Mouse (Mus musculus) limb, embryonic 10.5 days (tissue): ENCODE measurements around the gene AC140267.1. TPM values are rescaled to one million over a fixed set of nuclear protein-coding genes. Genes with fewer than 3 reads are reported as not detected.

Experiments
- DNase-seq: peaks from one replicate; pipeline ENCODE4 v3.0.0-alpha.2; 2017; ENCODE audit warnings: low spot score
- H3K27ac ChIP-seq: fragments of 300-500 bp; sonication (generic); 2 replicates; pipeline ENCODE4 v1.5.1; 2016; ENCODE audit warnings: mild to moderate bottlenecking
- H3K27me3 ChIP-seq: fragments of 300-500 bp; sonication (generic); 2 replicates; pipeline ENCODE4 v1.6.1; 2016; ENCODE audit warnings: low read depth, mild to moderate bottlenecking; ENCODE audit not compliant: poor library complexity, severe bottlenecking
- H3K36me3 ChIP-seq: fragments of 300-500 bp; sonication (generic); 2 replicates; pipeline ENCODE4 v1.6.1; 2016; ENCODE audit warnings: mild to moderate bottlenecking, moderate library complexity
- H3K4me1 ChIP-seq: fragments of 300-500 bp; sonication (generic); 2 replicates; pipeline ENCODE4 v1.6.1; 2016
- H3K4me3 ChIP-seq: fragments of 300-500 bp; sonication (generic); 2 replicates; pipeline ENCODE4 v1.5.1; 2016; ENCODE audit warnings: mild to moderate bottlenecking, moderate library complexity
- H3K9me3 ChIP-seq: fragments of 300-500 bp; sonication (generic); replicated peaks from 2 replicates; pipeline ENCODE4 v1.6.1; 2016; ENCODE audit warnings: mild to moderate bottlenecking
- WGBS: fragments of 180-500 bp; shearing (Covaris S2); methylation state at CpG from one replicate; pipeline ENCODE4 v1.1.7; 2016; 5-methylcytosine and 5-hydroxymethylcytosine counted together
- polyA plus RNA-seq: library from polyadenylated mRNA; unstranded; fragments of >200 nt; fragmentation: Nextera tagmentation; extraction: Ambion mirVana; gene quantifications from 2 replicates; pipeline ENCODE4 v1.2.1, GENCODE M21; 2016

Gene AC140267.1
- polyA plus RNA-seq, 1 experiment from 2014 or later, result not detected

DNA sequence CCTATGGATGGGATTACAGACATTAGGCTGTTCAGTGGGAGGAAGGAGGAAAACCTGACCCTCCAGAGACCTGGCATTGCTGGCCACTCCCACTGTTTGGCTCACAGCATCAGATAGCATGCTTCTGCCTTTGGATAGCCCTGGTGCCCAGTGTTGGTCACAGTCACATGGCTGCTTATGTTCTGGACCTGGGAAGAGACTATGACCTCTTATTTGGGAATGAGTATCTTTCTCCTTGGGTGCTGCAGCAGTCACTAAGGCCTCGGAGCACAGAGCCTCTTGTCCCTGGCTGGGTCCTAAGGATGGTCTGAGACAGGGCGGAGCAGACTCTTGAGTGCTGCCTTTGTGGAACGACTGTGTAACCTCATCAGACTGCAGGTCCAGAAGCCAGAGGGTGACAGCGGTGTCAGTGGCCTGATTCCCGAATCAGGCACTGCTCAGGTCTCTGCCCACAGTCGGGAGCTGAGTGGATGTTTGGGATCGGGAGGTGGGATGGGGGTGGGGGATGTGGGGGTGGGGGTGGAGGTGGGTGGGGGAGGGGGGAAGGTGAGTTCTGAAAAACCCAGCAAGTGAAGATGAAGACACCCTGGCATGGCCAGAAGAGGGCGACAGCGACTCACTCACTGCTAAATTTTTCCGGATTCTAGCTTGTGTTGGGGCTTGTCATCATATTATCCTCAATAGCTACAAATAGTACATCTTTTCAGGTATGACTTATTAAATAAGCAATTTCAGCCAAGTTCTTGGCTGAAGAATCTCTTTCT, 19.7 kb upstream of the AC140267.1 start:
- Histone ChIP-seq H3K27me3 (no peaks in the 10 kb centered on the region), H3K36me3 (peaks cover 25% of the 10 kb centered on the region), H3K4me1 (peaks cover 16% of the 10 kb centered on the region), H3K4me3 (no peak overlapping the region), H3K9me3 (no peaks in the 10 kb centered on the region), H3K27ac (no peak overlapping the region)
- WGBS, result 15% methylated on average over 10 of the region's 10 CpGs
- no peak for DNase-seq

- no peak overlapping the region for H3K27ac ChIP-seq
- WGBS, result 64% methylated on average over 9 of the region's 9 CpGs
These were observed 19.2 kb upstream of the AC140267.1 start for GRCm38 (mm10) chr15:80216480-80216820.

GRCm38 (mm10) chr15:80217476-80217875, 18.2 kb upstream of the AC140267.1 start:
- no peaks in the 10 kb centered on the region for H3K9me3 ChIP-seq
- H3K4me1 ChIP-seq, result peaks cover 16% of the 10 kb centered on the region
- H3K36me3 ChIP-seq, result peaks cover 9% of the 10 kb centered on the region
- no peaks in the 10 kb centered on the region for H3K27me3 ChIP-seq
- 87% methylated on average over 10 of the region's 10 CpGs for WGBS
- no peak overlapping the region for H3K27ac ChIP-seq
- no peak overlapping the region for H3K4me3 ChIP-seq
- no peak for DNase-seq

More at GRCm38 (mm10) chr15:80216480-80216820, 19.2 kb upstream of the AC140267.1 start:
- no peak overlapping the region for H3K4me3 ChIP-seq
- H3K27me3 ChIP-seq, result no peaks in the 10 kb centered on the region
- peaks cover 16% of the 10 kb centered on the region for H3K4me1 ChIP-seq
- no peaks in the 10 kb centered on the region for H3K9me3 ChIP-seq
- peaks cover 20% of the 10 kb centered on the region for H3K36me3 ChIP-seq
- DNase-seq, result no peak

- no peaks in the 10 kb centered on the region for H3K9me3 ChIP-seq
- no peaks in the 10 kb centered on the region for H3K27me3 ChIP-seq
- H3K4me3 ChIP-seq, result no peak overlapping the region
- no peak for DNase-seq
- WGBS, result 49% methylated on average over 14 of the region's 14 CpGs
- peaks cover 16% of the 10 kb centered on the region for H3K4me1 ChIP-seq
- H3K36me3 ChIP-seq, result no peaks in the 10 kb centered on the region
- peak overlapping the region; percentile 26; the same call in 1 of the 2 replicates for H3K27ac ChIP-seq
These were observed 16.4 kb upstream of the AC140267.1 start for GRCm38 (mm10) chr15:80219211-80219610.

DNA sequence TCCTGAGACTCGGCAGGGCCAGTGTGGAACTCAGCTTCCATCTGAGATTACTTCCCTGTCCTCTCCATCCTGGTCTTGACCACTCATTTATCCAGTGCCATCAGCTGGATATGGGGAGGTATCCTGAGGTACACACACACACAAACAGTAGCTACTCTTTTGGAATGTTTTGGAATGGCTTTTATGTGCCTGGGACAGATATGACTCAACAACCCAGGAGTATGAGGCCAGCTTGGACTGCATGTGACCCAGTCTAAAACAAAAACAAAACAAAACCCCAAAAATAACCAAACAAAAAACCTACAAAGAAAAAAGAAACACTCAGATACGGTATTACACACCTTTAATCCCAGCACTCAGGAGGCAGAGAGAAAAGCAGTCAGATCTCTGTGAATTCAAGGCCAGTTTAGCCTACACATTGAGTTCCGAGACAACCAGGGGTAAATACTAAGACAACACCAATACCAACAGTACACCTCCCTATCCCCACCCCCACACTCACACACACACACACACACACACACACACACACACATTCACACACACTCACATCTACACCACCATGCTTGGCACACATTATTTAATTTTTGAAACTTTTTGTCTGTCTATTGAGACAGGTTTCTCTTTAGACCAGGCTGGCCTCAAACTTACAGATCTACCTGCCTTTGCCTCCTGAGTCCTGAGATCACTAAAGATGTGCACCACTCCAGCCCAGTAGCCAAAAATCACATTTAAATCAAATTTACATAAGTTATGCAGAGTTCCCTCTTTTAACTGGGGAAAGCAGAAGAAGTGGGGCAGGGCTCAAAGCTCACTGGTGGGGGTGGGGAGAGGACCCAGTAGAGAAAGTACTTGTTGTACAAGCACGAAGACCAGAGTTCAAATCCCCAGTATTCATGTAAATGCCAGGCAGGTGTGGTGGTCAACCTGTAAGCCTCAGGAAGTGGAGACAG, 15.7 kb upstream of the AC140267.1 start:
- Histone ChIP-seq H3K27ac (peak overlapping the region; percentile 26; the same call in 1 of the 2 replicates), H3K9me3 (no peaks in the 10 kb centered on the region), H3K4me3 (no peak overlapping the region), H3K36me3 (no peaks in the 10 kb centered on the region), H3K27me3 (no peaks in the 10 kb centered on the region), H3K4me1 (peaks cover 16% of the 10 kb centered on the region)
- DNase-seq, result no peak
- 68% methylated on average over 4 of the region's 4 CpGs for WGBS

- no peaks in the 10 kb centered on the region for H3K36me3 ChIP-seq
These were observed 14.6 kb upstream of the AC140267.1 start for GRCm38 (mm10) chr15:80221031-80221430.

DNA sequence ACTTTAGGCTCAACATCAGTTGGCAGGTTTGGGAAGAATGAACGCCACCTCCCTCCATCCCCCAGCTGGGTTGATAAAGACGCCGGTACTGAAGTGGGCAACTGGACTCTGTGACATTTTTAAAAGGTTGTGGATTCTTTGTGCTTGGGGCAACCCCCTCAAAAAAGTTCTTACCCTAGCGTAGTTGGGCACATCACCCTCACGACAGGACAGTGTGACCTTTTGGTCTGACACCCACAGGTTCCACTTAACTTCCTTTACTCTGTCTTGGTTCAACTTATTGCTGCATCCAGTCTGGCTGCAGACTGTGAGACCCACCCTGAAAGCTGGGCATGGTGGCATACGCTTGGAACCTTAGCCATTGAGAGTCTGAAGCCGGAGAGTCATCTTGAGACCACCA, 11.9 kb upstream of the AC140267.1 start:
- WGBS, result 87% methylated on average over 7 of the region's 7 CpGs
- DNase-seq, result no peak
- Histone ChIP-seq H3K4me3 (no peak overlapping the region), H3K4me1 (peaks cover 7% of the 10 kb centered on the region), H3K9me3 (no peaks in the 10 kb centered on the region), H3K27ac (no peak overlapping the region), H3K27me3 (no peaks in the 10 kb centered on the region), H3K36me3 (no peaks in the 10 kb centered on the region)

More at GRCm38 (mm10) chr15:80221031-80221430, 14.6 kb upstream of the AC140267.1 start:
- no peaks in the 10 kb centered on the region for H3K27me3 ChIP-seq
- no peak overlapping the region for H3K27ac ChIP-seq
- WGBS, result 74% methylated on average over 8 of the region's 8 CpGs
- no peak for DNase-seq
- peaks cover 11% of the 10 kb centered on the region for H3K4me1 ChIP-seq
- H3K4me3 ChIP-seq, result no peak overlapping the region
- H3K9me3 ChIP-seq, result no peaks in the 10 kb centered on the region

DNA sequence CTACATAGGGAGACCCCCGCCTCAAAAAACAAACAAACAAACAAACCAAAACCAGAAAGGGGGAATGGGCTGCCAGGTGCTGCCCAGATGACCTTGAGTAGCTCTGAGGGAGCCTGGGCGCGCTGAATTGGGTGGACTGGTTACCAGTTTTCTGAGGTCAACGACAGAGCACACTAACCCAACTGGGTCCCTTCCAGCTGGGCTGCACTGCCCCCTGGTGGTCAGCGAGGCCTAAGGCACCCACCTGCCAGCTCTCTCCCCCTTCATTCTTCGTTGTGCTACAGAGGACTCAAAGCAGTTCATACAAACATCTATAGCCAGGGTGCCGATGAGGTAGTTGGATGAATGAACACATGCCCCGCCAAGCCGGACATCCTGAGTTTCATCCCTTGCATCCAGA, 10.4 kb upstream of the AC140267.1 start:
- 25% methylated on average over 9 of the region's 9 CpGs for WGBS
- H3K36me3 ChIP-seq, result no peaks in the 10 kb centered on the region
- no peaks in the 10 kb centered on the region for H3K27me3 ChIP-seq
- no peaks in the 10 kb centered on the region for H3K9me3 ChIP-seq
- H3K4me1 ChIP-seq, result no peaks in the 10 kb centered on the region
- no peak overlapping the region for H3K27ac ChIP-seq
- no peak overlapping the region for H3K4me3 ChIP-seq
- peak; percentile 89 for DNase-seq

DNA sequence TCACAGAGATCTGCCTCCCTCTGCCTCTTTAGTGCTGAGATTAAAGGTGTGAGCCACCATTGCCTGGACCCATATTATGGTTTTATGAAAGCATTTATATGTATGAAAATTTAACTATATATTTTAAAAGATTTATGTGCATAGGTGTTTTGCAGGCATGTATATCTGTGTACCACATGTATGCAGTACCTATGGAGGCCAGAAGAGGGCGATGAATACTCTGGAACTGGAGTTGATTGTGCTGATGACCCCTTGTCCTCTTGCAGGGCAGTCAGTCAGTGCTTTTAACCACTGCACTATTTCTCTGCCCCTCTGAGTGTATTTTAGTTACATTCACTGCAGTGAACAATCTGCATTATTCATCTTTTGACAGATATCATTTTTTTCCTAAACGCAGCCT, 9.8 kb upstream of the AC140267.1 start:
- no peak overlapping the region for H3K4me3 ChIP-seq
- DNase-seq, result peak; percentile 72
- H3K9me3 ChIP-seq, result no peaks in the 10 kb centered on the region
- H3K27ac ChIP-seq, result no peak overlapping the region
- WGBS, result 49% methylated on average over 2 of the region's 2 CpGs
- no peaks in the 10 kb centered on the region for H3K4me1 ChIP-seq
- no peaks in the 10 kb centered on the region for H3K27me3 ChIP-seq
- H3K36me3 ChIP-seq, result no peaks in the 10 kb centered on the region

DNA sequence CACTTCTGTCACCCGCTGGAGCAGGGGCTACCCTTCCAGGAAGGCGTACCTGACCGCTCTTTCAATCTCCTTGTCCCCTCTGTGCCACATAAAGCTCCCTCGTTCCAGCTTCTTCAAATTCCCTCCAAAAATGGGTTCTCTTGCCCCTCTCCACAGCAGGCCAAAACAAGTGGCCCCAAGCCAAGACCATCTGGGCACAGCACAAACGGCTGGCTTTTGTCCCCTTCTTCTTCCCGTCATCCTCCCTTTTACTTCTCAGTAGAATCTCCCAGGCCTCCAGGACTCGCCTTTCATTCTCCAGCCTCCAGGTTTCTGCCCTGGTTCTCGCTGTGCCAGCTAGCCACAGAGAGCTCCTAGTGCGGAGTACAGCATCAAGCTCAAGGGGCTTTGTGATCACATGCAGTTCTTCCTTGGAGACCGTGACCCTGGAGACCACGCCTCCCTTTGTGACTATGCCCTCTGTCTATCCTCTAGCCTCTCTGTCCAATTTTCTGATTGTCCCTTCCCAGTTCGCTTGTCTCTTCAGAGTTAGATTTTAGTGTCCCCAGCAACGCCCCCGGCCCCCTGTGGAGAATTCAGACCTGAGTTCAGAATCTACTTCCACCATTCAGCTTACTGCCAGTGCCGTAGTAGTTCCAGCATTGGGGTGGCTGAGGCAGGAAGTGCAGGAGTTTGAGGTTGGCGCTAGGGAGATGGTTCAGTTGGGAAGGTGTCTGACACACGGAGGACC, 7.4 kb upstream of the AC140267.1 start:
- H3K36me3 ChIP-seq, result no peaks in the 10 kb centered on the region
- WGBS, result 80% methylated on average over 17 of the region's 17 CpGs
- no peak overlapping the region for H3K27ac ChIP-seq
- no peak overlapping the region for H3K4me3 ChIP-seq
- no peak for DNase-seq
- H3K27me3 ChIP-seq, result no peaks in the 10 kb centered on the region
- no peaks in the 10 kb centered on the region for H3K9me3 ChIP-seq
- peaks cover 4% of the 10 kb centered on the region for H3K4me1 ChIP-seq

DNA sequence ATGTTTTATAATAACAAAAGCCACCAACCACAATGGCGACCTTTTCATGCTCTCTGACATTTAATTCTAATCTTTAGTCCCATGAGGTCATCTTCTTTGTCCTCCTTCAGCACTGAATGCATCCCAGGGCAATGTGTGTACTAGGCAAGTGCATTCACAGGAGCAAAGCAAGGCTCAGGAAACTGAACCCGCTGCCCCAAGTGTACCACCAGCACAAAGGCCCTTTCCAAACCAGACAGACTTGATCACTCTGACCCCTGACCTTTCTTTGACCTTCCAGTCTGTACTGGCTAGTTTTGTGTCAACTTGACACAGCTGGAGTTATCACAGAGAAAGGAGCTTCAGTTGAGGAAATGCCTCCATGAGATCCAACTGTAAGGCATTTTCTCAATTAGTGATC, 3.3 kb upstream of the AC140267.1 start:
- H3K36me3 ChIP-seq, result peaks cover 21% of the 10 kb centered on the region
- H3K4me1 ChIP-seq, result peaks cover 23% of the 10 kb centered on the region
- no peak for DNase-seq
- H3K9me3 ChIP-seq, result no peaks in the 10 kb centered on the region
- H3K27ac ChIP-seq, result no peak overlapping the region
- no peak overlapping the region for H3K4me3 ChIP-seq
- H3K27me3 ChIP-seq, result no peaks in the 10 kb centered on the region
- whole genome bisulfite sequencing, result 71% methylated on average over 2 of the region's 2 CpGs

DNA sequence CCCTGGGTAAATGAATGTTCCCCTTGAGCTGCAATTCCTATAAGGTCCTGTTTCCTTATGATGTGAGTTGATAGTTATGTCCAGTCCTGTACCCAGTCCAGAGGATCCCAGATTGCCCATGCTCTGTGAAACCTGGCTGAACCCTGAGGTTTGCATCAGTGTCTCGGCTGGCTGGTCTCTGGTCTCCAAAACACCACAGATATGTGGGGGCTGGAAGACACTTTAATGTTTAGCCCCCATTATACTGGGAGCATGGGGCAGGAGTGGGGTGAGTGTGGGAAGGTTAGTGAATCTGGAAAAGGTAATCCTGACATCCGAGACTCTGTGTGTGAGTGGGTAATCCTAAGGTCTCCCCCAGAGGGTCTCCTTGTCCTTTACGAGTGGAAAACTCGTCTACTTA, 2.6 kb upstream of the AC140267.1 start:
- no peak for DNase-seq
- H3K4me3 ChIP-seq, result peak overlapping the region; percentile 77; the same call in 1 of the 2 replicates
- H3K4me1 ChIP-seq, result peaks cover 23% of the 10 kb centered on the region
- peak overlapping the region; percentile 87 for H3K27ac ChIP-seq
- no peaks in the 10 kb centered on the region for H3K27me3 ChIP-seq
- H3K36me3 ChIP-seq, result peaks cover 29% of the 10 kb centered on the region
- 80% methylated on average over 4 of the region's 4 CpGs for WGBS
- H3K9me3 ChIP-seq, result no peaks in the 10 kb centered on the region
